Mouse (Mus musculus) c-Kit-positive CD71-positive TER-119-positive erythroid progenitor cells, embryonic 14.5 days (primary cell): ENCODE results near the gene Umad1.

ENCODE experiments used
- DNase-seq: peaks from one replicate; pipeline ENCODE4 v3.0.0-alpha.2; 2013; ENCODE audit warnings: low spot score

The Umad1 gene

GRCm38 (mm10) chr6:8368198-8368864 is 109.2 kb downstream of the Umad1 start:
- DNase-seq = no peak

GRCm38 (mm10) chr6:8370624-8371023 is 111.5 kb downstream of the Umad1 start:
- no peak for DNase-seq

- DNase-seq = no peak
Measured at GRCm38 (mm10) chr6:8373051-8373450, 114.0 kb downstream of the Umad1 start.

GRCm38 (mm10) chr6:8373851-8374250 is 114.8 kb downstream of the Umad1 start:
- DNase-seq = no peak

- DNase-seq = no peak
Measured at GRCm38 (mm10) chr6:8374290-8374689, 115.2 kb downstream of the Umad1 start.

GRCm38 (mm10) chr6:8374712-8375111 is 115.6 kb downstream of the Umad1 start:
- DNase-seq = no peak

GRCm38 (mm10) chr6:8376351-8376750 is 117.3 kb downstream of the Umad1 start:
- DNase-seq = no peak

- no peak for DNase-seq
Measured at GRCm38 (mm10) chr6:8377667-8378066, 118.6 kb downstream of the Umad1 start.

GRCm38 (mm10) chr6:8389307-8389706 is 130.2 kb downstream of the Umad1 start:
- no peak for DNase-seq

GRCm38 (mm10) chr6:8390296-8390695 is 131.2 kb downstream of the Umad1 start:
- no peak for DNase-seq

- no peak for DNase-seq
Measured at GRCm38 (mm10) chr6:8390935-8391334, 131.8 kb downstream of the Umad1 start.

GRCm38 (mm10) chr6:8393029-8393428 is 133.9 kb downstream of the Umad1 start:
- DNase-seq = peak; percentile 23

- no peak for DNase-seq
Measured at GRCm38 (mm10) chr6:8394044-8394443, 135.0 kb downstream of the Umad1 start.

- DNase-seq = no peak
Measured at GRCm38 (mm10) chr6:8395061-8395460, 136.0 kb downstream of the Umad1 start.

- no peak for DNase-seq
Measured at GRCm38 (mm10) chr6:8397252-8397651, 138.2 kb downstream of the Umad1 start.

GRCm38 (mm10) chr6:8399710-8400109 is 140.6 kb downstream of the Umad1 start:
- no peak for DNase-seq

GRCm38 (mm10) chr6:8403127-8403526 is 144.0 kb downstream of the Umad1 start:
- DNase-seq = no peak

GRCm38 (mm10) chr6:8405844-8406243 is 146.8 kb downstream of the Umad1 start:
- no peak for DNase-seq

- no peak for DNase-seq
Measured at GRCm38 (mm10) chr6:8408332-8408731, 149.2 kb downstream of the Umad1 start.

- DNase-seq = no peak
Measured at GRCm38 (mm10) chr6:8409865-8410264, 150.8 kb downstream of the Umad1 start.

- DNase-seq = no peak
Measured at GRCm38 (mm10) chr6:8412845-8413598, 153.9 kb downstream of the Umad1 start.

GRCm38 (mm10) chr6:8414020-8414419 is 154.9 kb downstream of the Umad1 start:
- no peak for DNase-seq

- no peak for DNase-seq
Measured at GRCm38 (mm10) chr6:8415823-8416222, 156.7 kb downstream of the Umad1 start.
